Comparison of ENCODE assay signal across 9 mouse cellular contexts in the genomic region with DNA sequence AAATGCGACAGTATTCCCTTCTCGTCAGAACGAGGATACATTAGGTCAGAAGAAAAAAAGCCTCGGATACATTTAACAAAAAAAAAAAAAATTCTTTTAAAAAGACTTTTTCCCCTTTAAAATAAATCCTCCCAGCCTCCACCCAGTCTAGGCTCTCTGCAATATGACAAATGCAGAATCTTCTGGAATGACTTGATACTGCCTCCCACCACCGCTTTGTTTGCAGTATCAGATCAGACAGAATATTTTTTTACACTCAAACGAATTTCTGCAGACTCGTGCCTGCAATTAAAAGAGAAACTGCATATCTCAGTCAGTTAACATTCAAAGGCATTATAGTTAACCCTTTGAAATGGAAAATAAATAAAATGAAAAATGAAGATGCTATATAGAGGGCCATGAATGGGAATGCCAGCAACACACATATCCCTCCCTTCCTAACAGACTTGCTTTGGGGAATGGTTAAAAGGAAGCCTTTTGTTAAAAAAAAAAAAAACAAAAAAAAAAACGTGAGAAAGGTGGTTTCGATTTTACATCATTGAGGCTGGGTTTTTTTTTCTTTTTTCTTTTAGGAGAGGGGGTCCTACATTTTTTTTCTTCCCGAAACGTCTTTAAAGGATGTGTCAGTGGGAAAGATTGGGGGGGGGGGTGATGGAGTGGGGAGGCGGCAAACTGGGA. TPM values are rescaled to one million over a fixed set of nuclear protein-coding genes. Genes with fewer than 3 reads are reported as not detected.
DNase-seq lines count a peak whose midpoint lies in the region; ATAC-seq and TF ChIP-seq lines count a peak whose summit lies in the region.
"Had no signal": no experiment of that assay in that cellular context is flagged by ENCODE, and none has a peak within 500 bp of the region (broad histone marks: within the 10 kb centered on the region; RNA-seq: fewer than 3 reads in every experiment).

No protein-coding gene starts in this region.

- peak overlapping the region; percentile 96 for H3K9ac ChIP-seq in forebrain, embryonic 13.5 days
- H3K9ac ChIP-seq in liver, embryonic 14.5 days (replicated peaks): peak overlapping the region; percentile 73

- DNase-seq in gastrocnemius, adult 2 months: no peak
- DNase-seq in gastrocnemius, postnatal 25 days: no peak
- DNase-seq in CD4-positive helper T cell, adult 2 months (ENCODE audit: low read depth, low spot score): peak; percentile 32
- no peak for DNase-seq in liver, embryonic 14.5 days (ENCODE audit: low read depth in 3 of 3, low spot score in 3 of 3)
- DNase-seq in urinary bladder, postnatal 10 days (ENCODE audit: low spot score): no peak
- no peak for DNase-seq in Muller cell, postnatal 12 days (ENCODE audit: inconsistent ontology term)
- DNase-seq: kidney, adult 9 months had no signal

- no peak for ATAC-seq in forebrain, embryonic 13.5 days
- ATAC-seq in liver, embryonic 14.5 days (ENCODE audit: insufficient read depth): no peak
- no peak for ATAC-seq in inflammation-experienced regulatory T-cells, adult 6 months

- TF ChIP-seq EP300 in liver, embryonic 14.5 days (IDR thresholded peaks at IDR 0.05; ENCODE audit: low read depth): no peak

- 12% methylated on average over 11 of the region's 12 CpGs for WGBS in forebrain, embryonic 13.5 days
- 10% methylated on average over 12 of the region's 12 CpGs for WGBS in liver, embryonic 14.5 days (ENCODE audit: insufficient replicate concordance)

- H3K27me3 ChIP-seq in forebrain, embryonic 13.5 days: no peaks in the 10 kb centered on the region
- H3K27me3 ChIP-seq in liver, embryonic 14.5 days (ENCODE audit: control insufficient read depth, insufficient read depth, low read length): no peaks in the 10 kb centered on the region

- H3K27ac ChIP-seq in gastrocnemius, adult 2 months: peak overlapping the region; percentile 99
- peak overlapping the region; percentile 99 for H3K27ac ChIP-seq in forebrain, embryonic 13.5 days
- peak overlapping the region; percentile 92 for H3K27ac ChIP-seq in liver, embryonic 14.5 days

- H3K9me3 ChIP-seq in forebrain, embryonic 13.5 days (replicated peaks): no peaks in the 10 kb centered on the region
- no peaks in the 10 kb centered on the region for H3K9me3 ChIP-seq in liver, embryonic 14.5 days (ENCODE audit: control insufficient read depth, low read length)

- H3K4me2 ChIP-seq in forebrain, embryonic 13.5 days: peak overlapping the region; percentile 61
- peak overlapping the region; percentile 70 for H3K4me2 ChIP-seq in liver, embryonic 14.5 days (ENCODE audit: low read depth)

- TF ChIP-seq CTCF in gastrocnemius, adult 2 months (IDR thresholded peaks at IDR 0.05): no peak
- no peak for TF ChIP-seq CTCF in liver, embryonic 14.5 days (IDR thresholded peaks at IDR 0.05; ENCODE audit: low read depth)

- peaks cover 37% of the 10 kb centered on the region for H3K36me3 ChIP-seq in forebrain, embryonic 13.5 days (ENCODE audit: poor library complexity, severe bottlenecking)
- H3K36me3 ChIP-seq in liver, embryonic 14.5 days (replicated peaks; ENCODE audit: control insufficient read depth, insufficient read depth, low read depth): peaks cover 34% of the 10 kb centered on the region

- intact Hi-C loops in gastrocnemius, adult 2 months (cut with DNase I): loop anchor here (2.0 kb wide), 1 partner anchor 17 kb away; no protein-coding TSS in a partner anchor

- peaks cover 43% of the 10 kb centered on the region for H3K4me1 ChIP-seq in forebrain, embryonic 13.5 days
- peaks cover 7 to 9% of the 10 kb centered on the region in 2 experiments for H3K4me1 ChIP-seq in liver, embryonic 14.5 days (replicated peaks; ENCODE audit: control insufficient read depth in 2 of 2, insufficient read depth in 2 of 2, low read length in 1 of 2)

- peak overlapping the region; percentile 99 for H3K4me3 ChIP-seq in gastrocnemius, adult 2 months
- peak overlapping the region; percentile 94 for H3K4me3 ChIP-seq in forebrain, embryonic 13.5 days
- H3K4me3 ChIP-seq in liver, embryonic 14.5 days (ENCODE audit: insufficient read depth in 1 of 2, low read depth in 2 of 2, low read length in 2 of 2): peak overlapping the region; percentile 85 to 96

RNA-seq across cellular contexts. Expression of a gene that starts 1.1 kb away (rescaled TPM):
- 100 to 1,000 TPM; 289 to 303 TPM for total RNA-seq in gastrocnemius, adult 2 months (2021)
- 100 to 1,000 TPM; 282 to 288 TPM for total RNA-seq in gastrocnemius, postnatal 25 days (2021)
- polyA plus RNA-seq in forebrain, embryonic 13.5 days (2015; fragmentation: Nextera tagmentation; extraction: Ambion mirVana): 424 and 485 TPM in 2 replicates
- polyA plus RNA-seq in liver, embryonic 14.5 days (2012; rRNA removed): 21.7 and 25.9 TPM in 2 replicates
- 26.3 and 30.1 TPM in 2 replicates for polyA plus RNA-seq in liver, embryonic 14.5 days (2014; fragmentation: Nextera tagmentation; extraction: Ambion mirVana)
- 10 to 100 TPM; 29.8 to 46.2 (median 37.0) TPM for polyA plus RNA-seq in inflammation-experienced regulatory T-cells, adult 6 months (2017; shearing (Covaris generic))

RNA-seq across cellular contexts. Expression of a gene that starts 41.0 kb away (rescaled TPM):
- total RNA-seq in gastrocnemius, adult 2 months (2021): under 1 TPM; 0.22 to 0.59 TPM
- total RNA-seq in gastrocnemius, postnatal 25 days (2021): 1 to 10 TPM in 1 of 2 experiments, under 1 TPM in 1; 0.67 to 1.2 TPM
- 0.48 TPM in 2 replicates for polyA plus RNA-seq in forebrain, embryonic 13.5 days (2015; fragmentation: Nextera tagmentation; extraction: Ambion mirVana)
- polyA plus RNA-seq in liver, embryonic 14.5 days (2012; rRNA removed): 2.3 and 2.8 TPM in 2 replicates
- polyA plus RNA-seq in liver, embryonic 14.5 days (2014; fragmentation: Nextera tagmentation; extraction: Ambion mirVana): 1.5 and 2.1 TPM in 2 replicates
- 1 to 10 TPM; 1.0 to 2.0 (median 1.4) TPM for polyA plus RNA-seq in inflammation-experienced regulatory T-cells, adult 6 months (2017; shearing (Covaris generic))

RNA-seq across cellular contexts. Expression of a gene that starts 45.6 kb away (rescaled TPM):
- 100 to 1,000 TPM; 253 to 325 TPM for total RNA-seq in gastrocnemius, adult 2 months (2021)
- total RNA-seq in gastrocnemius, postnatal 25 days (2021): 100 to 1,000 TPM; 290 to 454 TPM
- 3.9 and 4.3 TPM in 2 replicates for polyA plus RNA-seq in forebrain, embryonic 13.5 days (2015; fragmentation: Nextera tagmentation; extraction: Ambion mirVana)
- 1.7 and 1.9 TPM in 2 replicates for polyA plus RNA-seq in liver, embryonic 14.5 days (2012; rRNA removed)
- polyA plus RNA-seq in liver, embryonic 14.5 days (2014; fragmentation: Nextera tagmentation; extraction: Ambion mirVana): 1.7 and 1.8 TPM in 2 replicates
- under 1 TPM in 1 of 3 experiments, not detected in 2; 0.82 TPM for polyA plus RNA-seq in inflammation-experienced regulatory T-cells, adult 6 months (2017; shearing (Covaris generic))

RNA-seq across cellular contexts. Expression of a gene that starts 46.5 kb away (rescaled TPM):
- not detected for total RNA-seq in gastrocnemius, adult 2 months (2021)
- not detected for total RNA-seq in gastrocnemius, postnatal 25 days (2021)
- polyA plus RNA-seq in forebrain, embryonic 13.5 days (2015; fragmentation: Nextera tagmentation; extraction: Ambion mirVana): not detected in 2 replicates
- polyA plus RNA-seq in liver, embryonic 14.5 days (2012; rRNA removed): 0.03 TPM in 1 of 2 replicates, not detected in the other
- not detected in 2 replicates for polyA plus RNA-seq in liver, embryonic 14.5 days (2014; fragmentation: Nextera tagmentation; extraction: Ambion mirVana)
- not detected for polyA plus RNA-seq in inflammation-experienced regulatory T-cells, adult 6 months (2017; shearing (Covaris generic))
